Mouse (Mus musculus) bone marrow, adult 2 months (tissue): ENCODE measurements around the gene Slc24a3.

ENCODE experiments used
- CTCF ChIP-seq: fragments of 200-500 bp; IDR thresholded peaks from 2 replicates; pipeline ENCODE4 v1.5.1; 2011; ENCODE audit warnings: low read length, control low read depth; ENCODE audit not compliant: control insufficient read depth, insufficient read depth
- POLR2A ChIP-seq: fragments of 200-500 bp; IDR thresholded peaks from 2 replicates; pipeline ENCODE4 v1.6.1; 2011; ENCODE audit warnings: low read depth, mild to moderate bottlenecking, control low read depth, low read length, borderline replicate concordance; ENCODE audit not compliant: control insufficient read depth

DNA sequence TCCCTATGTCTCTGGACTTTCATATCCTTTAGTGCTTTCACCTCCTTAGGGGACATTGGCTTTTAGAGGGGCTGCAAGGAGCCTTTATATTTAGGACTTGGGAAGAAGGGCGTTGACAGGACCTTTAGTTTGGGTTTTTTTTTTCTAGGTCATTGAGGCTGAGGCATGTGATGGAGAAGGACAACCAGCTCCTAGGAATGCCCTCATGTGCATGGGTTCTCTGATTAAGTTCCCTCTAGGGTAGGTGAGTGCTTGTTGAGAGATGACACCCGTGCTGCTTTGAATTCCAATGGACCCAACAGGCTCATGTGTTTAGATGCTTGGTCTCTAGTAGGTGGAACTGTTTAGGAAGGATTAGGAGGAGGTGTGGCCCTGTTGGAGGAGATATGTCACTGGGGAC, 509.4 kb downstream of the Slc24a3 start:
- TF ChIP-seq CTCF (no peak), POLR2A (no peak)
